Mouse (Mus musculus): ENCODE measurements at regions not wholly inside any gene's neighbourhood (a gene's known extent, or its start where the extent isn't known, plus 50 kb on each side); places are given as distances from the start of the nearest gene placed in this dataset.
A peak's percentile ranks its signal among the peaks of the same experiment; 100 is the strongest.

DNA sequence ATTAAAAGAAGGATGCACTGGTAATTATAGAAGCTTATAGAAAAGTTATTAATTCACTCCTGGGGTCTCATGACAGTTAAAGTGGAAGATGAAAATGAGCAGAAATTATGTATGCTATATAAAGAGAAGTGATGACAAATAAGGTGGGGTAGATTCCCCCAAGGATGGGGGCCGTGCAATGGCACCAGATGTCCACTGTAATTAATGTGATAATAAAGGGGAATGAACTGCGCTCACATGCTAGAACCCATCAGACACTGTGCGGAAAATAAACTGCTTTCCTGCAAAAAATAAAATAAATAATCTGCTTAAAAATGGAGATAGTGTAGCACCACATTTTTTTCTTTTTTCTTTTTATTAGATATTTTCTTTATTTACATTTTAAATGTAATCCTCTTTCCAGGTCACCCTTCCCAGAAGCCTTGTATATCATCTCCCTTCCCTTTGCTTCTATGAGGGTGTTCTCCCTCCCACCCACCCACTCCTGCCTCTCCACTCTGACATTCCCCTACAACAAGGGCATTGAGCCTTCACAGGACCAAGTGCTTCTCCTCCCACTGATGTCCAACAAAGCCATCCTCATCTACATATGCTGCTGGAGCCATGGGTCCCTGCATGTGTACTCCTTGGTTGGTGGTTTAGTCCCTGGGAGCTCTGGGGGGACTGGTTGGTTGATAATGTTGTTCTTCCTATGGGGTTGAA, 934.0 kb upstream of the Pcdh20 start:
- peak; percentile 0 for DNase-seq (ENCODE audit: low spot score)

DNA sequence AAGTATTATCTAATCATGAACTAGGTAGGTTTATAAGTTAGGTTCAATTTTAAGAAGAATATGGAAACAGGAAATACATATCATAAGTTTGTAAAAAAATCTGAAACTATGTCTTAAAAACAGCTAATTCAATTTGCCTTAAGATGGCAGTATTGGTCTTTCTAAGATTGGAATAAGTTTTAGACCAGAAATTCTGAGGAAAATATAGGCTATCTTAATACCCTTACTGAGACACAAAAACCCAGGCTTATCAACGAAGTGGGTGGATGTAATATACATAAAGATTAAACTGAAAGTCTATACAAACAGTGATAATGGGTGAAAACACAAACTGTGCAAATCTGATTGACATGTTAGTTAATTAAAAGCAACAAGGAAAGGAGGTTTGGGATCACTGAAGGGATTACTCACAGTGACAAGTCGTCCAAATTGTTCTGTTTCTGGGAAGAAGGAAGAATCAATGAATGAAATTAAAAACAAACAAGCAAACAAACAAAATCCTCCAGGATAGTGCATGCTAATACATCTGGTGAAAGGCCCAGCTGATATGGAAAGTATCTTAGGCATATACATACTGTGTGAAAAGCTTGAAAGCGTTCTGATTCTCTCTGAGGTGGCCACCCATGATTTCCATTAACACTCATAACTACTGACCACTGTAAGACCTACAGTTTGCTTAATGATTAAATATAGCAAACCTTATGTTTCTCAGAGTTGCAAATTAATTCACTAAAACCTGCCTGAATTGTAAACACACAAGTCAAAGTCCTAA, 931.6 kb upstream of the Pcdh20 start:
- DNase-seq (ENCODE audit: low spot score): no peak

DNA sequence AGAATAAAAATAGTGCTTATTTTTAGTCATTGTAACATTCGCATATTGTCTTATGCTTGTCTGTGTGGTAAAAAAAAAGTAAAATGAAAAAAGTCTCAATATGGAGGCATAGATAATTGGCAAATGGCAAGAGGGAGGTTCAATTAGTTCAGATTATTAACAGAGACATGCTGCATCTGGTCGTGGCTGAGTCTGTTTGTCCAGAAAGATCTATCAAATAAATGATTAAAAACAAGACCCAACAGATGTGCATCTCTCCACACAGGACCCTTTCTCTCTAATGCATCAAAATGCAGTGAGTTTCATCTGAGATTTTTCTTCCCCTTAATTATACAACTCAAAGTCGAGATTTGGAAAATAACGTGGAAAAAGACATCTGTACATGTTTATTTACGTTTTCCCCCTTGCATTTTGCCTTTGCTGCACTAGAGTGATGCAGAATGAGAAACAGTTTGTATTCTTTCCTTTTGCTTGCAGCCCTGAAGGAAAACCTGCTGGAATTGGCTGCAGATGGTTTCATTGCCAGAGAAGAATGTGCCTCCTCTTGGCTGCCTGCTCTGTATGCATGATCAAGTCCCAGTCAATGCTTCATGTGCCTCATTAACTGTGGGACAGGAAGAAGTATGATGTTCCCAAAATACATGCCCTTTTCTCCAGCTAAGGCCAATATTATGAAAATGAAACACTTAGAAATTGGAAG, 886.0 kb upstream of the Pcdh20 start:
- no peak for DNase-seq (ENCODE audit: low spot score)

DNA sequence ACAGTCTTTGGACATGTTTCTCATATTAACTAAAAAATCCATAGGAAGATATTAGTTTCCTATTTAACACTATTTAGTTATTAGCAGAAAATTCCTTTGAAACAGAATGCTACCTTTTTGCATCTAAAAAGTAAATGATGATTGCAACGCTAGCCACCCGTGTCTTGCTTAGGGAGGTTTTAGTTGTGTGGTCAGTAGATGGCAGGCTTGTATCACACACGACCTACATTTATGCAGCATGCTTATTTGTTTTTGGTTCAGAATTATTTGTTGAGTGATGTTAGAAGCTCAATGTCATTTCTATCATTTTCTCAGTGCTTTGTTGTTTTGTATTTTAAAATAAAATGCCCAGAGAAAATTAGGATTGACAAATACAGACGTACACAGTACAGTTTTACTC, 876.8 kb upstream of the Pcdh20 start:
- DNase-seq (ENCODE audit: low spot score): no peak

DNA sequence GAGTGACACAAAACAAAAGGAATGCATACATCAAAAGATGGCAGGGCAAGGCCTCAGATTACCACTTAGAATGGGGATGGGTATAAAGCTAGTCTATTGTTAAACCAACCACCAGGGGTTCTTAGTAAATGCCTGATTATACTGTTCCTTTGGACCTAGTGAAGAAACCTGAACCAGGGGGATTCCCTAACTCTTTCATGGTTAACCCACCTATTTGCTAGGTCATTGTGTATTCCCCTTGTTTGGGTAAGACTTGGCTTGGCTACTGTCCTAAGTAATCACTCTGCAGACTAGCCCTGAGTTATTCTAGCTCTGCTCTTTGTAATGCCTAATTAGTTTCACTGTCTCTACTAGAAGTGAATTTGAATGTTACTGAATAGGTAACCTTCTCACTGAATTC, 853.9 kb upstream of the Pcdh20 start:
- no peak for DNase-seq (ENCODE audit: low spot score)

DNA sequence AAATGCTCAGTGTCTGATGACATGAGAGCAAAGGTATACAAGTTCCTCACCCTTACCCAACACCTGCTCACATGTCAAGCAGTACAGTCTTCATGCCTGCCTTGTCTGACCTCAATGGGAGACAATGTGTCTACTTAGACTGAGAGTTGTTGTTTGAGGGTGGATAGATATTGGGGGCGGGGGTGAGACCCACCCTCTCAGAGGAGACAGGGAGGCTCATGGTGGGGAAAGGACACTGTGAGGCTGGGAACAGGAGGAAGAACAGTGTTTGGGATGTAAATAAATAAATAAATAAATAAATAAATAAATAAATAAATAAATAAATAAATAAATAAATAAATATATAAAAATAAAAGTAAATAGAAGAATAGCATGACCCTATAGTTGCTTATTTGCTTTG, 837.3 kb upstream of the Pcdh20 start:
- DNase-seq (ENCODE audit: low spot score): no peak

Measured in T-cell, adult 2 months (primary cell).